Mouse (Mus musculus) stomach, embryonic 16.5 days (tissue): Measurements from ENCODE around the gene Socs3. TPM values are rescaled to one million over a fixed set of nuclear protein-coding genes. Genes with fewer than 3 reads are reported as not detected.
A peak's percentile ranks its signal among the peaks of the same experiment; 100 is the strongest.

Experiments
- ATAC-seq: fragments of 200-750 bp; cut with Nextera tagmentation; 2 replicates; pipeline ENCODE4 v1.8.0; 2017; ENCODE audit warnings: moderate number of reproducible peaks, moderate TSS enrichment; ENCODE audit not compliant: insufficient read depth, low FRiP score
- H3K27ac ChIP-seq: fragments of 300-500 bp; sonication (generic); 2 replicates; pipeline ENCODE4 v1.5.1; 2014; ENCODE audit warnings: low read length
- H3K27me3 ChIP-seq: fragments of 300-500 bp; sonication (generic); 2 replicates; pipeline ENCODE4 v1.6.1; 2014; ENCODE audit warnings: low read length, control low read depth, mixed read lengths; ENCODE audit not compliant: control insufficient read depth, insufficient read depth
- H3K36me3 ChIP-seq: fragments of 300-500 bp; sonication (generic); 2 replicates; pipeline ENCODE4 v1.6.1; 2014; ENCODE audit warnings: low read length; ENCODE audit not compliant: control insufficient read depth, insufficient read depth
- H3K4me1 ChIP-seq: fragments of 300-500 bp; sonication (generic); 2 replicates; pipeline ENCODE4 v1.6.1; 2014; ENCODE audit warnings: low read length, control low read depth, mixed read lengths; ENCODE audit not compliant: control insufficient read depth, insufficient read depth
- H3K4me2 ChIP-seq: fragments of 300-500 bp; sonication (generic); 2 replicates; pipeline ENCODE4 v1.6.1; 2014; ENCODE audit warnings: low read depth, low read length, mixed read lengths
- H3K4me3 ChIP-seq: fragments of 300-500 bp; sonication (generic); replicated peaks from 2 replicates; pipeline ENCODE4 v1.5.1; 2014; ENCODE audit warnings: mild to moderate bottlenecking, low read length
- H3K9ac ChIP-seq: fragments of 300-500 bp; sonication (generic); 2 replicates; pipeline ENCODE4 v1.6.1; 2014; ENCODE audit warnings: low read length
- H3K9me3 ChIP-seq: fragments of 300-500 bp; sonication (generic); replicated peaks from 2 replicates; pipeline ENCODE4 v1.6.1; 2016; ENCODE audit warnings: low read length, control low read depth; ENCODE audit not compliant: control insufficient read depth
- WGBS: fragments of 180-500 bp; shearing (Covaris S2); extraction: QIAGEN DNeasy Blood & Tissue Kit; methylation state at CpG from one replicate; pipeline ENCODE4 v1.1.7; 2014; 5-methylcytosine and 5-hydroxymethylcytosine counted together
- polyA plus RNA-seq: library from polyadenylated mRNA; unstranded; fragments of >200 nt; fragmentation: Nextera tagmentation; extraction: Ambion mirVana; gene quantifications from 2 replicates; pipeline ENCODE4 v1.2.1, GENCODE M21; 2015

Socs3 gene
- polyA plus RNA-seq = 16.1 and 17.4 TPM in 2 replicates

DNA sequence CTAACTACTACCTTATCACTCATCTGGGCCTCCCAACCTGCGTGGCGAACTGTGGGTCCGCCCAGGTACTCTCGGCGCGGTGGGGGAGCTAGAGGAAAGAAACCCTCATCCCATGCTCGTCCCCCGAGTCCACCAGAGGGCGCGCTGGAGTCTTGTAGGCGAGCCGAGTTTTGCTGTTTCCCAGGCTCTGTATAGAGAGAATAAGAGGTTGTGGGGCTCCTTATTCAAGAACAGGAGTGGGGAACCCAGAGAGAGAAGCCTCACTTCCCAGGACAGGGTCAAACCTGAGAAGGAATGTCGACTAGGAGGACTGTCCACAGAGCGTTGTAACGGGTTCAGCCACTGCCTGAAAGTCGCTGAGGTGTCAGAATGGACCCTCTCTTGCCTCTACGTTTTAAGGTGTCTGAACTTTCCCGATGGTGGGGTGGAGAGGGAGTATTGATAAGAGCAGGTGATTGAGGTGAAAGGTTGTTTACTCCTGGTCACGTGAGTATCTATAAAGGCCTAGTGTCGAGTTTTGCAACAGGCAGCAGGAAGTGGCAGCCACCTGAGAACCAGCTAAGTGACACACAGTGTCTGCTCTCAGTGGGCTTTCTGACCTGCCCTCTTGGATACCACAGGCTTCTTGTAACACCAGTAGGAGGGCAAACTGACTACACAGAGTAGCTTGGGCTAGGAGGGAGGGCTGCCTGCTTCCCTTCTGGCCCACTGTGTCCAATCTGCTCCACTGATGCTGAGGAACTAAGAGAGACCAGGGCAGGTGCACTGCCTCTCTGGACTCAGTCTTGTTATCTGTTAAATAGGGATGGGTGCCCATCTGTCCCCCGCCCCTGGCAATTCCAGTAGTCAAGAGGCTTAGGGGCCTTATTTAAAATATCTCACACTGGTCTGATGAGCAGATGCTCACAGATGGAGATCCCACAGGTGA lies at the start of gene Socs3:
TSS of gene Socs3 (minus strand) at position 103 of the 928 bp plus-strand sequence.
- Histone ChIP-seq H3K4me2 (peak within 1 kb of the TSS; percentile 95), H3K27me3 (no peaks in the 10 kb centered on the region), H3K36me3 (no peaks in the 10 kb centered on the region; the same call in 1 of the 2 replicates), H3K4me1 (peaks cover 37% of the 10 kb centered on the region), H3K9me3 (no peaks in the 10 kb centered on the region), H3K4me3 (peak within 1 kb of the TSS; percentile 73), H3K27ac (peak within 1 kb of the TSS; percentile 96), H3K9ac (peak within 1 kb of the TSS; percentile 96)
- peak; percentile 26; the same call in 1 of the 2 replicates for ATAC-seq
- 10% methylated on average over 21 of the region's 21 CpGs for WGBS

DNA sequence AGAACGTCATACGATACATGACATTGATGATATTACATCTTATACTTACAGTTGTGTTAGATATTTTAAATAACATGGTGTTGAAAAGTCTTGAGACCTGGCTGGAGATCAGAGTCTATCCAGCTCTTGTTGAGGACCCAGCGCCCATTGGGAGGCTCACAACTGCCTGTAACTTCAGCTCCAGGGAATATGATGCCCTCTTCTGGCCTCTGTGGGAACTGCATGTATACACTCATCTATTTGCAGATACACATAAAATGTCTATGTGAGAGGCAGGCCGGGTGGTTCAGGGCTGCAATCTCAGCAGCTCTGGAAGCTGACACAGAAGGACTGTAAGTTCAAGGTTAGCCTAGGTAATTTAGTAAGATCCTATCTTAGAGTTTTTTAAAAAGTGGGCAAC lies 48.5 kb upstream of the Socs3 start:
- Histone ChIP-seq H3K9me3 (no peaks in the 10 kb centered on the region), H3K27ac (no peak overlapping the region), H3K4me2 (no peak overlapping the region), H3K36me3 (0 out of 2 replicates have a peak, but pooled peaks cover 7% of the 10 kb centered on the region), H3K9ac (no peak overlapping the region), H3K4me1 (no peaks in the 10 kb centered on the region), H3K4me3 (no peak overlapping the region), H3K27me3 (no peaks in the 10 kb centered on the region)
- 92% methylated on average over 4 of the region's 4 CpGs for WGBS
- ATAC-seq = no peak

- H3K9ac ChIP-seq = no peak overlapping the region
- no peak for ATAC-seq
- H3K27ac ChIP-seq = no peak overlapping the region
- H3K36me3 ChIP-seq = 0 out of 2 replicates have a peak, but pooled peaks cover 7% of the 10 kb centered on the region
- H3K4me2 ChIP-seq = no peak overlapping the region
- no peaks in the 10 kb centered on the region for H3K27me3 ChIP-seq
- H3K9me3 ChIP-seq = no peaks in the 10 kb centered on the region
- H3K4me3 ChIP-seq = no peak overlapping the region
- no peaks in the 10 kb centered on the region for H3K4me1 ChIP-seq
- WGBS = 90% methylated on average over 8 of the region's 8 CpGs
Measured at GRCm38 (mm10) chr11:118015381-118016145, 45.7 kb upstream of the Socs3 start.

GRCm38 (mm10) chr11:118014391-118014995 lies 44.6 kb upstream of the Socs3 start:
- peaks cover 6% of the 10 kb centered on the region for H3K4me1 ChIP-seq
- no peaks in the 10 kb centered on the region for H3K9me3 ChIP-seq
- no peak overlapping the region for H3K4me2 ChIP-seq
- H3K36me3 ChIP-seq = 0 out of 2 replicates have a peak, but pooled peaks cover 7% of the 10 kb centered on the region
- no peaks in the 10 kb centered on the region for H3K27me3 ChIP-seq
- no peak for ATAC-seq
- H3K4me3 ChIP-seq = no peak overlapping the region
- H3K9ac ChIP-seq = no peak overlapping the region
- no peak overlapping the region for H3K27ac ChIP-seq
- 80% methylated on average over 12 of the region's 12 CpGs for WGBS

DNA sequence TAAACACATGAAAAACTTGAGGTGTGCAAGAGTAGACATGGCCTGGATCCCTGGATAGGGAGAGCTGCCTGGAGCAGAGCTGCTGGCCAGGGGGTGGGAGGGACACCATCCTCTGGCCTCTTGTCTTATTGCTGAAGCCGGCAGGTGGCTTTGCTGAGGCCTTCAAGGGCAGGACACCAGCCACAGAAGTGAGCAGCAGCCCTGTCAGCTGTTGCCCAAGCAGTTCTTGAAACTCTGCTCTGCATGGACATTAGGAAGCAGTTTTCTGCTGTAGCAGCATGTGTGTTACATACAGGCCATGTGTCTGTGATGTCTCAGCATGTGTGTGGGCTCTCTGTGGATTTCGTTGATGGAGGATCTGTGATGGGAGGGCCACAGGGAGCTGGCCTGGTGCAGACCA lies 43.5 kb upstream of the Socs3 start:
- H3K4me3 ChIP-seq = no peak overlapping the region

DNA sequence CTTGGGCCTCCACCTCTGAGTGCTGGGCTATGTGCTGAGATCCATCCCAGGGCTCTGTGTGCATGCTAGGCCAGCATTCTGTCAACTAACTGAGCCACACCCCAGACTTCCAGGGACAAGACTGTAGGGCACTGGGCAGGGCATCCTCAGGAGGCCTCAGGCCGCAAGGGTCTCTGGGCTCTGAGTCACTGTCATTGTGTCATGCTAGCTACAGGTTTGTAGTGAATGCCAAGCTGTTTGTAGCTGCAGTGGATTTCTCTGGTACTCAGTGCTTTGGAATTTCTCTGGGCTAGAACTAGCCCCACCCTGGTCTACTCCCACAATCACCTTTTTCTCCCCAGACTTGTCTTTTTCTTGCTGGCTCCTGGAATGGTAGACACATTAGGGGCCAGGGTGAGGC lies 42.7 kb upstream of the Socs3 start:
- Histone ChIP-seq H3K9ac (no peak overlapping the region), H3K9me3 (no peaks in the 10 kb centered on the region), H3K4me3 (no peak overlapping the region), H3K27me3 (no peaks in the 10 kb centered on the region), H3K27ac (peak overlapping the region; percentile 68), H3K36me3 (no peaks in the 10 kb centered on the region), H3K4me2 (no peak overlapping the region), H3K4me1 (peaks cover 24% of the 10 kb centered on the region)
- WGBS = 79% methylated on average over 1 of the region's 1 CpGs
- 0 out of 2 replicates have a peak, but pooled peaks have one; percentile 27 for ATAC-seq

More for the DNA sequence above, 43.5 kb upstream of the Socs3 start:
- H3K36me3 ChIP-seq = 0 out of 2 replicates have a peak, but pooled peaks cover 6% of the 10 kb centered on the region
- no peak overlapping the region for H3K9ac ChIP-seq
- ATAC-seq = no peak
- WGBS = 76% methylated on average over 2 of the region's 2 CpGs
- H3K27me3 ChIP-seq = no peaks in the 10 kb centered on the region
- H3K27ac ChIP-seq = peak overlapping the region; percentile 68
- H3K4me2 ChIP-seq = no peak overlapping the region
- peaks cover 17% of the 10 kb centered on the region for H3K4me1 ChIP-seq
- H3K9me3 ChIP-seq = no peaks in the 10 kb centered on the region

GRCm38 (mm10) chr11:118009865-118010571 lies 40.2 kb upstream of the Socs3 start:
- Histone ChIP-seq H3K4me2 (no peak overlapping the region), H3K36me3 (peaks cover 5% of the 10 kb centered on the region; the same call in 1 of the 2 replicates), H3K27me3 (no peaks in the 10 kb centered on the region), H3K9ac (peak overlapping the region; percentile 40), H3K9me3 (no peaks in the 10 kb centered on the region), H3K4me1 (peaks cover 28% of the 10 kb centered on the region), H3K4me3 (no peak overlapping the region), H3K27ac (peak overlapping the region; percentile 63)
- no peak for ATAC-seq
- 55% methylated on average over 4 of the region's 4 CpGs for WGBS

DNA sequence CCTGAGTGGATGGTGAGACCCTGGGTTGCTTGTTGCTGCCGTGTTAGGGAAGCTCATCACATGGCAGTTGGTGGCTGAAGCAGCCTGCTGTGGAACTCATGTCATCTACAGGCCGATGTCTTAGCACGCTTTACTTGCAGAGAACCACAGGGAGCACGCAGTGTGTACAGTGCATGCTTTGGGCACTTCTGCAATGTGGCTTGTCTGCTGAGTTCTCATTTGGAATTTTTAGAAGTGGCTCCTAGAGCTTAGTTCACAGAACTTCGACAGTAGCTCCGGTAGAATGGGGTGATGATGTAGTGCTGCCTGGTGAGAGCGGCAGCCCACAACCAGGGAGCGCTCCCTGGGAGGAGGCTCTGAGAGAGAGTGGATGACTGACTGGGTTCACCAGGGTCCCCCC lies 39.0 kb upstream of the Socs3 start:
- Histone ChIP-seq H3K4me1 (peaks cover 28% of the 10 kb centered on the region), H3K9ac (peak overlapping the region; percentile 40; the same call in 1 of the 2 replicates), H3K4me3 (no peak overlapping the region), H3K9me3 (no peaks in the 10 kb centered on the region), H3K27me3 (no peaks in the 10 kb centered on the region), H3K27ac (peak overlapping the region; percentile 63; the same call in 1 of the 2 replicates), H3K4me2 (no peak overlapping the region), H3K36me3 (peaks cover 6% of the 10 kb centered on the region; the same call in 1 of the 2 replicates)
- no peak for ATAC-seq
- WGBS = 76% methylated on average over 8 of the region's 8 CpGs
